Comparison of ENCODE assay signal across 9 mouse cellular contexts in genomic region chr16:17833321-17833680, GRCm38 (mm10). TPM values are rescaled to one million over a fixed set of nuclear protein-coding genes. Genes with fewer than 3 reads are reported as not detected.
DNase-seq lines count a peak whose midpoint lies in the region; ATAC-seq and TF ChIP-seq lines count a peak whose summit lies in the region.
"Had no signal": no experiment of that assay in that cellular context is flagged by ENCODE, and none has a peak within 500 bp of the region (broad histone marks: within the 10 kb centered on the region; RNA-seq: fewer than 3 reads in every experiment).

No protein-coding gene starts in this region.

- TF ChIP-seq CTCF in intestine, postnatal 0 days (IDR thresholded peaks at IDR 0.05; ENCODE audit: low read depth), result no peak

- H3K36me3 ChIP-seq in embryonic facial prominence, embryonic 12.5 days, result no peaks in the 10 kb centered on the region
- no peaks in the 10 kb centered on the region for H3K36me3 ChIP-seq in intestine, postnatal 0 days (ENCODE audit: control insufficient read depth, insufficient read depth)
- H3K36me3 ChIP-seq in neural tube, embryonic 14.5 days (ENCODE audit: control insufficient read depth, insufficient read depth, low read length), result no peaks in the 10 kb centered on the region

- peak; percentile 50 to 59 for DNase-seq in layer of hippocampus, adult 18-20 months (ENCODE audit: low spot score in 2 of 2)
- DNase-seq in layer of hippocampus, adult 9-11 months, result no peak
- DNase-seq in brain, adult 2 months (ENCODE audit: low read depth, low spot score), result peak; percentile 67
- DNase-seq in urinary bladder, postnatal 25 days (ENCODE audit: low spot score), result no peak
- no peak for DNase-seq in thymus, adult 18-20 months

- ATAC-seq in embryonic facial prominence, embryonic 12.5 days (ENCODE audit: insufficient number of reproducible peaks, insufficient read depth, low FRiP score, low TSS enrichment), result 0 out of 2 replicates have a peak, but pooled peaks have one; percentile 44
- no peak for ATAC-seq in intestine, postnatal 0 days
- ATAC-seq in neural tube, embryonic 14.5 days (ENCODE audit: low read depth), result peak; percentile 75

- no peak overlapping the region for H3K27ac ChIP-seq in embryonic facial prominence, embryonic 12.5 days
- H3K27ac ChIP-seq in intestine, postnatal 0 days (ENCODE audit: low read depth, low read length), result no peak overlapping the region
- peak overlapping the region; percentile 93 for H3K27ac ChIP-seq in neural tube, embryonic 14.5 days (ENCODE audit: low read depth, low read length)
- H3K27ac ChIP-seq: macrophage had no signal

- peak overlapping the region; percentile 83 for H3K4me2 ChIP-seq in embryonic facial prominence, embryonic 12.5 days (replicated peaks)
- H3K4me2 ChIP-seq in intestine, postnatal 0 days (replicated peaks; ENCODE audit: low read depth), result peak overlapping the region; percentile 99
- peak overlapping the region; percentile 79 for H3K4me2 ChIP-seq in neural tube, embryonic 14.5 days (ENCODE audit: low read depth, low read length)

- WGBS in embryonic facial prominence, embryonic 12.5 days, result 0% methylated on average over 37 of the region's 37 CpGs
- 1% methylated on average over 37 of the region's 37 CpGs for WGBS in intestine, postnatal 0 days
- WGBS in neural tube, embryonic 14.5 days, result under 1% methylated on average over 28 of the region's 37 CpGs

- H3K9ac ChIP-seq in embryonic facial prominence, embryonic 12.5 days, result peak overlapping the region; percentile 61
- H3K9ac ChIP-seq in intestine, postnatal 0 days (ENCODE audit: low read depth, low read length), result 0 out of 2 replicates have a peak overlapping the region, but pooled peaks have one; percentile 17
- H3K9ac ChIP-seq in neural tube, embryonic 14.5 days (replicated peaks; ENCODE audit: low read depth, low read length), result peak overlapping the region; percentile 86

- H3K27me3 ChIP-seq in embryonic facial prominence, embryonic 12.5 days, result peaks cover 78% of the 10 kb centered on the region
- H3K27me3 ChIP-seq in intestine, postnatal 0 days (replicated peaks; ENCODE audit: control insufficient read depth, insufficient read depth, low read length), result peaks cover 66% of the 10 kb centered on the region
- H3K27me3 ChIP-seq in neural tube, embryonic 14.5 days (ENCODE audit: control insufficient read depth, insufficient read depth, low read length), result peaks cover 17% of the 10 kb centered on the region

- peaks cover 12% of the 10 kb centered on the region for H3K4me1 ChIP-seq in embryonic facial prominence, embryonic 12.5 days
- H3K4me1 ChIP-seq in intestine, postnatal 0 days (replicated peaks; ENCODE audit: control insufficient read depth, insufficient read depth, low read length), result 0 out of 2 replicates have a peak, but pooled peaks cover 4% of the 10 kb centered on the region
- H3K4me1 ChIP-seq in neural tube, embryonic 14.5 days (ENCODE audit: control insufficient read depth, insufficient read depth, low read length), result peaks cover 7% of the 10 kb centered on the region; the same call in 1 of the 2 replicates

- peak overlapping the region; percentile 49 for H3K4me3 ChIP-seq in embryonic facial prominence, embryonic 12.5 days
- H3K4me3 ChIP-seq in intestine, postnatal 0 days (ENCODE audit: low read depth, low read length), result peak overlapping the region; percentile 60
- peak overlapping the region; percentile 58 for H3K4me3 ChIP-seq in neural tube, embryonic 14.5 days (ENCODE audit: low read depth, low read length)

- no peaks in the 10 kb centered on the region for H3K9me3 ChIP-seq in embryonic facial prominence, embryonic 12.5 days
- no peaks in the 10 kb centered on the region for H3K9me3 ChIP-seq in intestine, postnatal 0 days (ENCODE audit: control insufficient read depth)
- H3K9me3 ChIP-seq in neural tube, embryonic 14.5 days (ENCODE audit: control insufficient read depth, low read length), result no peaks in the 10 kb centered on the region

RNA-seq across cellular contexts. Expression of gene B830017H08Rik, which starts 0.4 kb away (rescaled TPM):
- total RNA-seq in layer of hippocampus, adult 18-20 months (2021), result 1 to 10 TPM; 2.0 to 3.3 TPM
- polyA plus RNA-seq in embryonic facial prominence, embryonic 12.5 days (2016; fragmentation: Nextera tagmentation; extraction: Ambion mirVana), result 0.47 and 0.70 TPM in 2 replicates
- polyA plus RNA-seq in intestine, postnatal 0 days (2015; fragmentation: Nextera tagmentation; extraction: Ambion mirVana), result not detected in 2 replicates
- polyA plus RNA-seq in neural tube, embryonic 14.5 days (2014; fragmentation: Nextera tagmentation; extraction: Ambion mirVana), result 4.7 and 6.5 TPM in 2 replicates
- polyA plus RNA-seq: macrophage had no signal

RNA-seq across cellular contexts. Expression of gene Car15, which starts 4.9 kb away (rescaled TPM):
- total RNA-seq in layer of hippocampus, adult 18-20 months (2021), result 10 to 100 TPM; 14.6 to 17.0 TPM
- polyA plus RNA-seq in embryonic facial prominence, embryonic 12.5 days (2016; fragmentation: Nextera tagmentation; extraction: Ambion mirVana), result 2.6 and 3.3 TPM in 2 replicates
- 0.39 and 0.59 TPM in 2 replicates for polyA plus RNA-seq in intestine, postnatal 0 days (2015; fragmentation: Nextera tagmentation; extraction: Ambion mirVana)
- 3.9 and 4.0 TPM in 2 replicates for polyA plus RNA-seq in neural tube, embryonic 14.5 days (2014; fragmentation: Nextera tagmentation; extraction: Ambion mirVana)

RNA-seq across cellular contexts. Expression of gene Scarf2, which starts 36.2 kb away (rescaled TPM):
- total RNA-seq in layer of hippocampus, adult 18-20 months (2021), result 1 to 10 TPM; 1.5 to 2.5 TPM
- polyA plus RNA-seq in embryonic facial prominence, embryonic 12.5 days (2016; fragmentation: Nextera tagmentation; extraction: Ambion mirVana), result 47.6 and 49.8 TPM in 2 replicates
- polyA plus RNA-seq in intestine, postnatal 0 days (2015; fragmentation: Nextera tagmentation; extraction: Ambion mirVana), result 6.3 and 6.9 TPM in 2 replicates
- polyA plus RNA-seq in neural tube, embryonic 14.5 days (2014; fragmentation: Nextera tagmentation; extraction: Ambion mirVana), result 0.95 and 2.0 TPM in 2 replicates

RNA-seq across cellular contexts. Expression of gene Gm20518, which starts 58.2 kb away (rescaled TPM):
- total RNA-seq in layer of hippocampus, adult 18-20 months (2021), result 1 to 10 TPM; 1.9 to 2.3 TPM
- 0.19 and 0.45 TPM in 2 replicates for polyA plus RNA-seq in embryonic facial prominence, embryonic 12.5 days (2016; fragmentation: Nextera tagmentation; extraction: Ambion mirVana)
- not detected in 2 replicates for polyA plus RNA-seq in intestine, postnatal 0 days (2015; fragmentation: Nextera tagmentation; extraction: Ambion mirVana)
- 0.21 and 0.36 TPM in 2 replicates for polyA plus RNA-seq in neural tube, embryonic 14.5 days (2014; fragmentation: Nextera tagmentation; extraction: Ambion mirVana)
- polyA plus RNA-seq: macrophage had no signal

Comparison
In these comparisons a context has a peak if more than half of its experiments do, and no peak if none do; other contexts are left out.
1. DNase-seq: peak in layer of hippocampus, adult 18-20 months (2 of 2) and brain, adult 2 months (single experiment); none in layer of hippocampus, adult 9-11 months (single experiment), urinary bladder, postnatal 25 days (single experiment) and thymus, adult 18-20 months (0 of 2).
2. H3K9ac ChIP-seq: peak in every context shown above with its lines; median percentile 86 in neural tube, embryonic 14.5 days; 61 in embryonic facial prominence, embryonic 12.5 days; 17 in intestine, postnatal 0 days.
3. Peak in every context shown above with its lines, with median percentiles within 50 percentile points of each other: H3K4me2 ChIP-seq and H3K4me3 ChIP-seq.